Mouse (Mus musculus) WW6 (cell line): Measurements from ENCODE around the gene Stap2.

Experiments used
- DNase-seq: peaks from one replicate; pipeline ENCODE4 v3.0.0-alpha.2; 2013; ENCODE audit warnings: low read depth, low spot score

The Stap2 gene

DNA sequence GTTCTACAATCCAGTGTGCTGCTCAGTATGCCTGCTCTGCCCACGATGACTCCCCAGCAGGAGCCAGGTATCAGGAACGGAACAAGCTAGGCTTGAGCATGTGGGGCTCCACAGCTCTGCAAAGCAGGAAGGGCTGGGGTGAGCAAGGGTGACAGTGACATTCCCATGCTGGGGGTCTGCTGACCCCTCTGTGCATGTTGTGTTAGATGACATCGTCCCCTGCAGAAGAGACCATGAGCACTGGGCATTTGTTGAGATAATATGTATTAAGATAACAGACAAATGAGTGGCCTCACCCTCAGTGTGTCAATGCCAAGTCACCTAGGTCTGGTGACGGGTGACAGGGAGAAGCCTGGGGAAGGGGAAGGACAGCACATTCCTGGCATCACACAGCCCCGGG, 19.5 kb upstream of the Stap2 start:
- no peak for DNase-seq

DNA sequence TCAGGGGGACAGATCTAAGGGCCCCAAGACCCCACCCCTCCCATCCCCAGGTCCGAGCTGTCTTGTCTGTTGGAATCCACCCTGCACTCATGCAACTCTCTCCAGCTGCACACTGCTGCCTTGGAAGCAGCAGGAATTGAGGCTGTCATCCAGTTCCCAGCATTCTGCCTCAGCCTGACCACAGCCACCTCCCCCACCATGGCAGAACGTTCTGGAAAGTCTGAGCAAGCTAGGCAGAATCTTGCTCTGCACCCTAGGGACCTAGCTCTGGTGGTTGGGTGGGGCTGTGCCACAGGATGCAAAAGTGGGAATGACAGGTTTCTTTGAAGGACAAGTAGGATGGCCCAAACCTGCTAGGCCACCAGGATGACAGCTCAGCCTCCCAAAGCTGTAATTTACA, 19.1 kb upstream of the Stap2 start:
- DNase-seq, result no peak

DNA sequence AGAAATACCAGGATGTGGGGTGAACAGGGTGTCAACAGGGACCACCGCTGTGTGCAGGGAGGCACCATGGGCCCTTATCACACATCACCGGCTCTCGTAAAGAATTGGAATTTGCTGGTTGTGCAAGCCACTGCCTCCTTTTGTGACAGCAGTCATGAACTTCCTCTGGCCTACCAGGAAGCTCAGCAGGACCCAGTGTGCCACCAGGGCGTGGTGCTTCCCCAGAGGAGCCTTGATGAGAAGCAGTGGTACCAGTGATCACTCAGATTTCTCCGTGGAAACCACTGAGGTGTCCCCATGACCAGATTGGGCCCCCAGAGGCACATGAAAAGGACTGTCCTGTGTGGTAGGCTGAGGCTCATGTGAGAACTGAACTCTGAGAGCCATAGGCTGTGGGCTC, 18.0 kb upstream of the Stap2 start:
- no peak for DNase-seq

DNA sequence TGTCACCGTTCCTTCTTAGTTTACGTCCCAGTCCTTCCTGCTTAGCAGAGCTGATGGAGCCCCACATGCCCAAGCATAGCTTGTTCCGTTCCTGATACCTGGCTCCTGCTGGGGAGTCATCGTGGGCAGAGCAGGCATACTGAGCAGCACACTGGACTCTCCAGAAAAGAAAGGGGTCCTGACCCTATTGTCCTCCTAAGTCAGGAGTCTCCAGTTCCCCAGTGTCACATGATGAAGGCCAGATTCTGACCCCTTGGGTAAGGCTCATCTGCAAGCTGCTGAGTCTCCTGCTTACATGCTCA, 17.6 kb upstream of the Stap2 start:
- no peak for DNase-seq

DNA sequence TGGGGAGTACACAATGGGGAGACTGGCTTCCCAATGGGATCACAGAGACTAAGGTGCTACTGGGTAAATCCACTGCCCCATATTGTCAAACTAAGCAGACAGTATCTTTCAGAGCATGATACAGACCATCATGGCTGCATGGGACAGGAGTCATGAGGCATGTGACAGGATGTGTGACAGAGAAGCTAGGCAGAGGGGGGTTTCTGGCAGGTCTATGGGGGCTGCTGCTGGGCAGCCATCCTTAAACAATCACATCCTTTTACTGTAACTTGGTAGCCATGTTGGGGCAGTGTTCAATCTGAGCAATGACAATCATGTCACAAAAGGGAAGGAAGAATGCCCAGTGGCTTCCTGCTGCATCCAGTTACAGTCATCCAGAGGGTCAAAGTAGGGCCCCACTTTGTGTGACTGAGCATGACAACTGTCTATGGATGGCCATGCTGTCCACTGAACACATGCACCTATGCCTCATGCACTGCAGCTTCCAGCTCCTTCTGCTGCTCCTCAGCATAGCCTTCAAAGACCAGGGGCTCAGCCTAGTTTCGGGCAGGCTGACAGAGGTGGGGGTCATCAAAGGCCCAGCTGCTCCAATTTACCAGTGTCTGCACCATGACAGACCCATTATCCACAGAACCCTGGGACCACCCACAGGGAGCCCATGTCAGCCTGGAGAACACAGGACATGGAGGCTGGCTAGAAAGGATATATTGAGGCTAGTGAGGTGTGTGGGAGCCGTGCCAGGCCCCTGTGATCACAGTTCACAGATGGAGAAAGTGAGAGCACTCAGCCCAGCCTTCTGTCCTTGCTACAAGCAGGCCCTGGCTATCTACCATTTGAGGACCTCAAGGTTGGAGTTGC, 17.0 kb upstream of the Stap2 start:
- no peak for DNase-seq

DNA sequence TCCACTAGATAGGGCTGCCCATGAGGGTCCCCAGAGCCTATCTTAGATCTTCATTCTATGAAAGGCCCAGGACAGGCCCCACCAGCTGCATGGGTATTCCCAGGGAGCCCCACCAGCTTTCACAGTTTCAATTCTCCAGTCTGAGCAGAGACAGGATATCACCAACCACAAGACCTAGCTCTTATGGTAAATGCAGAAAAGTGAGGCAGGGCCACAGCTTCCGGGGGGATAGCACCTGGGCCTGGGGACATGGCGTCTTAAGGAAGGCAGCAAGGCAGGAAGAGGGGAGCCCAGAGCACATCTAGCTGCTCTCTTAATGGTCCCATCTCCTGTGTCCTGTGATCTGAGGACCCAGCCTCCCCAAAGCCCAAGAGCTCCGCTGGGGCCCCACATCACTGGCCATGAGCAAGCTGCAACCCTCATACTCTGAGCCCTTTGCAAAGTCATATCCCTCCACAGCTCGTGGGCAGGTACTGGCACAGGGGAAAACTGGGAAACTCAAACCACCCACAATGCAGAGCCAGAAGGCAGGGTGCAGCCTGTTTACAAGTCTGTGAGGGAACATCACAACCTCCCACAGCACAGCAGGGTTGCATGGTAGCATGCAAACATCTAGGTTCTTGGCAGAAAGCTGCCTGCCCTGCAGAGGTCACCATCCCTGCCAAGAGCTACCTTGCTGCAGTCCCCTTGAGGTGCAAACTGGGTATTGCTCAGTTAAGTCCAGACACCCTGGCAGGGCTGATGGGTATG, 16.0 kb upstream of the Stap2 start:
- no peak for DNase-seq

DNA sequence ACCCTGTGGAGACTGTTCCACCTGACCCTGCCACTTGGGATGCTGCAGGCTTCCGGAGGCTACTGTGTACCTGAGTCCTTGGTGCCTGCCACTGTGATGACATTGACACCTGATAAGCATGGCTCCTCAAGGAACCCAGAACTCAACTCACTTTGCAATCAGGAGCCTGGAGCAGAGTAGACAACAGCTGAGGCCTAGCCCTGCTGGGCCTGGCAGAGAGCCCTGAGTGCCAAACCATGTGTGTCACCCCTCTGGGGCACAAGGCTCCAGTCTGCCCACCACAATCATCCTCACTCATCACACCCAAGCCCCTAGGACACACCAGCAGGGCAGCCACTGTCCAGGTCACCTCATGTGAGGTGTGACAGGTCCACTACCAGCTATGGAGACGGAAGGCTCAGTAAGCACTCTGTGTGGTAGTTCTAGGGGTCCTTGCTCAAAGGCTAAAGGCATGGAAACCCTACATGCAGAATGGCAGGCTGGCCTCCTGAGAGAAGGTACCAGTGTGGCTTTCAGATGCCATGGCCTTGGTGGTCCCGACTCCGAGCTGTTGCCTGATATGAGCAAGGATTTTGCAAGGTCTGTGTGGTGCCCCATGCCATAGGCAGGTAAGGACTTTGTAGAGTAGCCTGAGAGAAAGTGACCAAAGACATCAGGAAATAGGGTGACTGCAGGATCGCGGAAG, 15.2 kb upstream of the Stap2 start:
- DNase-seq, result no peak

DNA sequence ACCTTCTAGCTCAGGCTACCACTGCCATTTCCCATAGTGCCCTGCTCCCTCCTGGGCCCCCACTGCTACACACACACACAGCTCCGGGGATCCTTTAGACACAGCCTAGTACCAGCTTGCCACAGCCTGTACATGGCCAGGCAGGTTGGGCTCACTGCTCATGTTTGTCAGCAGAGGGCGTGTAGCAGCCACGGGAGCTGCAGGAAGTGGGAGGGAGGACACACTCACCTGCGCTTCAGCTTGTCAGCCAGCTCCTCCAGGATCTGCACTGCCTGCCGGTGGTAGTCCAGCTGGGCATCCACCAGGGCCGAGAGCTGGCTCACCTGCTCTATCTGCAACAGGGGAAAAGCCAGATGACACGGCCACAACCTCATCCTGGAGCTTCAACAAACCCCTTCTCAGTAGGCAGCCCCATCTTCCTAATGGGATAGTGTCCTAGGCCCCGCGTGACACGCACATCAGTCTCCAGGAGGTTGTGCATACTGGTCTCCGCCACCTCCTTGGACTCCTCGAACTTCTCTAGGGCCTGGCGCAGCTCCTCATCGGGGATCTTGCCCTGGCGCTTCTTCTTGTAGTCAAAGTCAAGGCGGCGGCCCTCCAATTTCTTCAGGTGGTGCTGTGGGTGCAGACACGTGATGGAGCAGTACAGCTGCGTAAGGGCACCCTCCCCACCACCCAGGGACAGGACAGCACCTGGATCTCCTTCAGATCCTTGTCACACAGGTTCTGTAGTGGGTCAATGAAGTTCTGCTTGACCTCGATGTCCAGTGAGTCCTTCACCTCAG, 13.2 kb upstream of the Stap2 start:
- DNase-seq, result no peak

DNA sequence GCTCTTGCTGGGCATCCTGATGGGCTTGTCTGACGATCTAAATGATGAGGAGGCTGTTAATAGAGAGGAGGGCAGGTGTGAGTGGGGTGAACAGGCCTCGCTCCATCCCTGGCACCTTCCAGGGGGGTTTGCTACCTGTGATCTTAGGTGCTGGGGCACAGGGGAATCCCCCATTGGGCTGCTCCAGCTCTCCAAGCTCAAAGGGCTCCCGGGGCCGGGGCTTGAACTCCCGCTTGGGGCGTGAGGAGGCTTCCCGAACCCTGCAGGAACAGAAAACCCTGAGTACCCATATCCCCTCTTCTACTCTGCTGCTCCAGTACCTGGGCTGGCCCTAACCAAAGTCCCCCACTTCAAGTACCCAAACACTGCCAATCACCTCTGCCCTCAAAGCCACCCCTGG, 12.5 kb upstream of the Stap2 start:
- no peak for DNase-seq

DNA sequence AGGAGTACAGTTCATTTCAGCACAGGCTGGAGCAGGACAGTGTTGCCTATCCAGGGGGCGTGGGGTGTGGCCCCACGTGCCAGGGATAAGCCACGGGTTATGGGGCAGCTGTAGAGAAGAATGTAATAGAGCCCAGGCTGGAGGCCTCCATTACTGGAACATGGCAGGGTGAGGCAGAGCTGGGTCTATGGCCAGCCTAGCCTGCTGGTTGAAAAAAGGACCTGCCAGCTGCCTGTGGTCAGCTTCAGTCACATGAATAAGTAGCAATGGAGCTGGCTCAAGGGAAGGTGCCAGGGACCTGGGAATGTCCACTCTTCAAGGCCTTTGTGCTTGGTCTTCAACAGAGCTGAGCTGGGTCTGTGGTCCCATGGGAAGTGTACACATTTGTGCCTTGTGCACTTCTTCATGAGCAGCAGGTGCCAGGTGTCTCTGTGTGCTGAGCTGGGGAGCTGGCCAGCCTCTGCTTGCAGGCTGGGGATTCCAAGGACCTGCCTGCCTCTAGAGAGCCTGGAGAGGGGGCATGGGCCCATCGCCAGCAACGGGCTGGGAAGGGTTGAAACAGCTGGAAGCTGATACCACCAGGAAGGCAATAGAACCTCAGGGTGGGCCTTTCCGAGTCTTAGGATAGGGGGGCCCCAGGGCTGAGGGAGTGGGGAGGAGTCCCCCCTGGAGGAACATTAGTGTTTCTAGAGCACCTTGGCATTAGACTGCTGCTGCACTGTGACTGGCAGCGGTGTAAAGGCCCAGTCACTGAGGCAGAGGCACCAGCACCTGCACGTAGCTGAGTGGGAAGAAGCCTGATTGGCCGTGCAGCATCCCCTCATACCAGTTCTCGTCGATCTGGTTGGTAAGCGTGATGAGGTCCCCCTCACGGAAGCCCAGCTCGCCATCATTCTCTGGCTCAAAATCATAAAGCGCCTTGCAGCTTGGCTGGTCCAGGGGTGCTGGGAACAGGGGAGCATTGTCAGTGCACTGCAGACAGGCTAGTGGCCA, 11.7 kb upstream of the Stap2 start:
- no peak for DNase-seq

DNA sequence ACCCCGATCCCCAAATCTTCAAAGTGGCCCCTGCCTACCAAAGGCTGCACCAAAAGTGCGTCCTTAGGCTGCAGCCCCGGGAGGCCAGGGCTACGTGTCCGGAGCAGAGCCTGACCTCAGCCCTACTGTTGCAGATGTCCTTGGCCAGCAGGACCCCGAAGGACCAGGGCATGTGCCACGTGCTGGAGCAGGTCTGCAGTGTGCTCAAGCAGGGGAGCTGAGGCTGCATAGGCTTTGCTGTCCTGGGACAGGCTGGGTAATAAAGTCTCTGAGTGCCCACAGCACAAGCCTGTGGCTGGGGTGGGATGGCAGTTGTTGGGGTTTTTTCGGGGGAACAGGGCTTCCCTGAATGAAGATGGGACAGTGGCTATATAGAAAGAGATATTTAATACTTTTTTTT, 11.0 kb upstream of the Stap2 start:
- no peak for DNase-seq

DNA sequence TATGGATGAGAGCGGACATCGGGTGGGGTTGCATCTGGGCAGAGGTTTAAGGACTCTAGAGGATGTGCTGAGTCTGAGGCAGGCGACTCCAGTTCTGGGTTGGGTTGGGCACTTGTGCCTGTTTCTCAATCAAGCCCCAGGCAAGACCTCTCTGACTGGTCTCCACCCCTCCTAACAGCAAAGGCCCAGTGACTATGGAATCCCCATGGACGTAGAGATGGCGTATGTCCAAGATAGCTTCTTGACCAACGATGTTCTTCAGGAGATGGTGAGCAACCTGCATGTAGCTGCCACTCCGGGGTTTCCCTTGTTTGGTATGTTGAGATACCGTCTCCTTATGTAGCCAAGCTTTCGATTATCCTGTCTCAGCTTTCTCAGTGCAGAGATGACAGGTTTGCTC, 9.9 kb upstream of the Stap2 start:
- DNase-seq, result no peak

DNA sequence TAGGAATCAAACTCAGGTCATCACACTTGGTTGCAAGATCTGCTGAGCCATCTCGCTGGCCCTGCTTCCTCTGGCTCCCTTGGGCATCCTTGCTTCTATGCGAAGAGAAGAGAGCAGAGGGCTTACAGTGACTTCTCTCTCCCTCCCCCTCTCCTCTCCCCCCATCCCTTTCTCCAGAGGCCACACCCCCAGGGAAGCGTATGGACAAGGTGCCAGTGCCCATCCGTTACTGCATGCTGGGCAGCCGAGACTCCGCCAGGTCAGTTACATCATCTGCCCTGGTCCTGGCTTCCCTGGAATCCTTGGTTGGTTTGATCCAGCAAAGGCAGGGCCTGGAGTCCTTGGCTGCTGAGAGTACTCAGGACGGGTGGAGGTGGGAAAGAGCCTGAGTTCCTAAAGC, 6.1 kb upstream of the Stap2 start:
- no peak for DNase-seq

DNA sequence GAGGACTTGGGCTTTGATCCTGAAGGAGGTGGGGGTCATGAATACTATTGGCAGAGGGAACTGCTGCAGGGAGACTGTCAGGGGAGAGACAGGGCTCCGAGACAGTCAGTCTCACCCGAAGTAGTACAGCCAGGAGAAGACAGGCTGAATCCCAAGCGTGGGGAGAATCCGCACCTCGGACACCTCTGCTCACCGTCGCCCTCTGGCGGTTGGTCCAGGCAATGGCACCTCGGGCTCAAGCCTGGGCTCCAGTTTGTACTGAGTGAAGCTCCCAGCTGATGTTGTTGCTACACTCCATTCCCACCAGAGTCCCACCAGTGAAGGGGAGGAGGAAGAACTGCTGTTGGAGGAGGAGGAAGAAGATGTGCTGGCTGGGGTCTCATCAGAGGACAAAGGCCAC, 5.3 kb upstream of the Stap2 start:
- no peak for DNase-seq

DNA sequence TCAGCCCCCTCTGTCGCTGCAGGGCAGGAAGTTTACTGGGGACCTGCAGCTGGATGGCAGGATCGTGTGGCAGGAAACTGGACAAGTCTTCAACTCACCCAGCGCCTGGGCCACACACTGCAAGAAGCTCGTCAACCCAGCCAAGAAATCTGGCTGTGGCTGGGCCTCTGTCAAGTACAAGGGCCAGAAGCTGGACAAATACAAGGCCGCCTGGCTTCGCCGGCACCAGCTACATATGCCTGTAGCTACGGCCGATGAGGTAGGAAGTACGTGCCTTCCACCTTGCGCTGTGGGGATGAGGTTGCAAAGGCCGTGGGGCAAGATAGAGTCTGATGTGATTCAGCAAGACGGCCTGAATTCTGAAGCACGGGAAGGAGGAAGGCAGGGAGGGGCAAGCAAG, 4.9 kb upstream of the Stap2 start:
- DNase-seq, result no peak

DNA sequence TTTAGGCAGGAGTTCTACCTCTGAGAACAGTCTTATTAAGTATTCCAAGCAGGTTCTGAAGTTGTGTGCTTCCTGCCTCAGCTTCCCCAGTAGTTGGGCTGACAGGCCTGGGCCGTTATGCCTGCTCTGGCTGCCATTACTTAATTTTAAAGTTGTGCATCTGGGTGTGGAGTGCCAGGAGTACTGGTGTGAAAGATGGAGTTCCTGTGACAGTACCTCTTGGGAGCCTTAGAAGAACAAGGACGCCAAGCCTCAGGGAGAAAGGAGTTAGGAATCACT, 4.5 kb upstream of the Stap2 start:
- DNase-seq, result no peak

DNA sequence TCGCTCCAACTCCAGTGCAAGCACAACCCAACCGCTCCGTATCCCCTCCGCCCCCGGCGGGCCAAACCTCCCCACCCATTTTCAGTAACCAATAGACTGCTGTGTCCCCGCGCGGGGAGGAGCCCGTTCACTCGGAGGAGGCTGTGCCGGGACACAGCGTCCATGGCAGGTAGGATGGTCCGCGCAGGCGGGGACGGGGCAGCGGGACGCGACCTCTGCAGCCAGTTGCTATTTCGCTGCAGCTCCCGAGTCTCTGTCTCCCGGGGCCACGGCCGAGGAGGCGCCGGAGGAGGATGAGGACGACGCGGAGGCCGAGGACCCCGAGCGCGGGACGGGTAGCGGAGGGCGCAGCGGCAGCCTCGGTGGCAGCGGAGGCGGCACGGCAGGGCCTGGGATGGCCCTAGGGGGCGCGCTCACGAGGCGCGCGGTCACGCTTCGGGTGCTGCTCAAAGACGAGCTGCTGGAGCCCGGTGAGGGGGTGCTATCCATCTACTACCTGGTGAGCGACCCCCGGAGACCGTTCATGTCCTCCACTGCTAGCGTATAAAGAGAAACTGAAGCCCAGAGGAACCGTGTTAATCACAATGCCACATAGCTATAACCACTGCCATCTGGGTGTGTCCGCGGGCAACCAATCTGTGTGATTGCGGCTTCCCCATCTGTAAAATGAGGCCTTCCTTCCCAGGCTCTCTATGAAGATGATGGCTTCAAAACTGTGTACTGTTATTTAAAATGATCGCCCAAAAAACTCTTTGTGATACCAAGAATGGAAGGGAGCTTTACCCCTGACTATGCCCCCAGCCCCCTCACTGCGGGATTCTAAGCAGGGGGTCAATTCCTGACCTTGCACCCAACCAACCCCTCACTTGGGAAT, 3.9 kb upstream of the Stap2 start:
- DNase-seq, result peak; percentile 75

DNA sequence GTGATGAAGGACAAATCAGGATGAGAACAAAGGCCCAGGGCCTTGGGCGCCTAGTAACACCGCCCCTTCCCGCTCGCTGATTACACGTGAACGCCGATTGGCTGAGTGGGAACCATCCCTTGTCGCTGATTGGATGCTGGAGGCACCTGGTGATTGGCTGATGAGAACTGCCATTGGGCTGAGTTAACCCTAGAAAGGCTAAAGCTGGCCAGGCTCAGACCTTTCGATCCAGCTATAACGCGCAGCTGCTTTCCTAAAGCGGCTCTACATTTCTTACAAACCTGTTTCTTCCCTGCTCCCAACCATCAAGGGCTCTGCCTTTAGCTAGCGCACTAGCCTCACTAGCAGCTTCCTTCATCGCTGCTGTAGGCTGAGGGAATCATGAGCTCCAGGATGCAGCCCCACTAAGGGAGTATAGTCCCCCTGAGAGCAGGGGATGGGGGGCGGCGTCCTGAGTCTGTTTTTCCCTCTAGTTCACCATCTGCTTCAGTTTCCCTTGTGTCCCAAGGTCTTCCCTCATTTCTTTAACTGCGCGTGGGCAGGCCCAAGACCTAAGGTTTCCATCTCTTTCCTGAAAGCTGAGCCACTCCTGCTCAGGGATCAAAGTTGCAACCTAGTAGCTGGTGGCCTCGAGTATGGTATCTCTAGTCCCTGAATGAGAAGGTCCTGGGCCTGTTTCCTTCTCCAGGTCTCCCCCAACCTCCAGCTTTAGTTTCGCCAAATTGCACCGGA, 3.1 kb upstream of the Stap2 start:
- DNase-seq, result peak; percentile 88
